Mouse (Mus musculus): ENCODE results near the gene Slc37a1. TPM values are rescaled to one million over a fixed set of nuclear protein-coding genes. Genes with fewer than 3 reads are reported as not detected.

The Slc37a1 gene
- polyA plus RNA-seq, 1 experiment = 21.3 TPM

DNA sequence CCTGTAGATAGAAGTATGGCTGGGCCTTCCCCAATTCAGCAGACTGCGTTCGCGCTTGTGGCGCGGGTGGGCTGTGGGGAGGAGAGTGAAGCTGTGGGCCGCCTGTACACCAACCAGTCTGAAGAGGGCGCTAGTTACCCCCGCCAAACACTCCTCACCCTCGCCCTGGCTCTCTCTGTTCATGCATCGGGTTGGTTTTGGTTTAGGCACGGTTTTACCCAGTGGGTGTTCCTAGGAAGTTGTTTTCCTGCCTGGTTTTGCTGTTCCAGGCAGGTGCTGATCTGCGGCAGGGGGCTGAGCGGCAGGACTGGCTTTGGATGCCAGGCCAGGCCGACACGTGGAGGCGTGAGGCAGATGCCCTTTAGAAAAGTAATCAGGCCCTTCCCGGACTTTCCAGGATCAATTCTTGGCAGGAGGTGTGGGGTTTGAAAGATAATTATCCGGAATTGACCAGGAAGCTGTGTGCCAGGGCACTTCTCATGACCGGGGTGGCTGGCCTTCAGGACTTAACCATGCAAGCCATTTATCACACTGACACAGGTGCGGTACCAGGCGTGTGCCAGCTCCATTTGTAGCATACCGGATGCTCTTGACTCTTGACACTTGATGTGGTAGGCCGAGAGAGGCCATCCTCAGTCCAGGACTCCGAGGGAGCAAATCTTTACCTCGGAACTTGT lies 8.8 kb downstream of the Slc37a1 start:
- peak; percentile 67 for DNase-seq (ENCODE audit: low read depth)
- peak; percentile 63 for TF ChIP-seq CTCF (IDR thresholded peaks at IDR 0.05; ENCODE audit: borderline replicate concordance, extremely low read depth, insufficient read depth, insufficient read length)
- no peak for TF ChIP-seq POLR2A (IDR thresholded peaks at IDR 0.05; ENCODE audit: borderline replicate concordance, extremely low read depth, insufficient read depth, insufficient read length, poor library complexity, severe bottlenecking)

DNA sequence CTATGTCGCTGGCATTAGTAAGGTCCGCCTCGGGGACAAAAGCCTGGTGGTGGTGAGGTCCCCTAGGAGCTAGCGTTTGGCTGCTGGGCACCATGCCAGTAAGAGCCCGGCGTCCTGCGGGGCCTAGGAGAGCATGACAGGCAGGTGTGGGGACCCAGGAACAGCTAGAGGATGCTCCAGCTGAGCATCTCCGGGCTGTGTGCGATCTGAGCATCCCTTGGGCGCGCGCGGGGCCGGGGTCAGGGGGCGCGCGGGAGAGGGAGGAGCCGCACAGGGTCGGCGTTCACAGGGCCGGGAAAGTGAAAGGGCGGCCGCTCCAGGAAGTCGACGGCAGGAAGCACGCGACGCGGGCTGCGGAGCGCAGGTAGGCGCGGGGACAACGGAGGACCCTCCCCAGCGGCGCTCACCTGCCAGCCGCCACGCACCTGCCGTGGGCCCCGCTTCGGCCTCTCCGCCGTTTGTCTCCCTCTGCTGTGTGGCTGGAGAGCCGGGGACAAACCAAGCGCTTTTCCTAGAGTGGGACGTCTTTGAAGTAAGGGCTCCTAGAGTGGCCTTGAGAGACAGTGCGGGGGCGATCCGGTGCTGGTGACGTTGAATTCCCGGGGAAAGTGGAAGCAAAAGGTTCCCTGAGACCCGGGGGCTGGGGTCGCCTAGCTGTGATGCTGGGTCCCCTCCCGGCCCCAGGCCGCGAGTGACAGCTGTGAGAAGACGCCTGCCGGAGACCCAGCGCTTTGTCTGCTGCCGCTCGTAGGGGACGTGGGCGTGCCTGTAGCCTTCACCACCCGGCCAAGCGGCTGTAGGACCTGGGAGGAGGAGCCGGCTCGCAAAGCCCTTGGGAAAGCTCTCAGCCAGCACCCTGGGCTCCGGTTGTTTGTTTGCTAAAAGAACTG lies 9.5 kb downstream of the Slc37a1 start:
- DNase-seq (ENCODE audit: low read depth) = peak; percentile 87
- no peak for TF ChIP-seq CTCF (IDR thresholded peaks at IDR 0.05; ENCODE audit: borderline replicate concordance, extremely low read depth, insufficient read depth, insufficient read length)
- TF ChIP-seq POLR2A (IDR thresholded peaks at IDR 0.05; ENCODE audit: borderline replicate concordance, extremely low read depth, insufficient read depth, insufficient read length, poor library complexity, severe bottlenecking) = 0 out of 2 replicates have a peak, but pooled peaks have one; percentile 13

- TF ChIP-seq CTCF (IDR thresholded peaks at IDR 0.05; ENCODE audit: borderline replicate concordance, extremely low read depth, insufficient read depth, insufficient read length) (no peak), POLR2A (IDR thresholded peaks at IDR 0.05; ENCODE audit: borderline replicate concordance, extremely low read depth, insufficient read depth, insufficient read length, poor library complexity, severe bottlenecking) (no peak)
- DNase-seq (ENCODE audit: low read depth) = peak; percentile 76
These were observed 10.9 kb downstream of the Slc37a1 start for GRCm38 (mm10) chr17:31297521-31297939.

GRCm38 (mm10) chr17:31298419-31299209 lies 12.0 kb downstream of the Slc37a1 start:
- TF ChIP-seq POLR2A (IDR thresholded peaks at IDR 0.05; ENCODE audit: borderline replicate concordance, extremely low read depth, insufficient read depth, insufficient read length, poor library complexity, severe bottlenecking) = no peak
- no peak for DNase-seq (ENCODE audit: low read depth)

GRCm38 (mm10) chr17:31299981-31300380 lies 13.4 kb downstream of the Slc37a1 start:
- no peak for DNase-seq (ENCODE audit: low read depth)
- TF ChIP-seq POLR2A (IDR thresholded peaks at IDR 0.05; ENCODE audit: borderline replicate concordance, extremely low read depth, insufficient read depth, insufficient read length, poor library complexity, severe bottlenecking) = no peak

GRCm38 (mm10) chr17:31300736-31301135 lies 14.1 kb downstream of the Slc37a1 start:
- TF ChIP-seq POLR2A (IDR thresholded peaks at IDR 0.05; ENCODE audit: borderline replicate concordance, extremely low read depth, insufficient read depth, insufficient read length, poor library complexity, severe bottlenecking) (no peak), CTCF (IDR thresholded peaks at IDR 0.05; ENCODE audit: borderline replicate concordance, extremely low read depth, insufficient read depth, insufficient read length) (no peak)
- no peak for DNase-seq (ENCODE audit: low read depth)

DNA sequence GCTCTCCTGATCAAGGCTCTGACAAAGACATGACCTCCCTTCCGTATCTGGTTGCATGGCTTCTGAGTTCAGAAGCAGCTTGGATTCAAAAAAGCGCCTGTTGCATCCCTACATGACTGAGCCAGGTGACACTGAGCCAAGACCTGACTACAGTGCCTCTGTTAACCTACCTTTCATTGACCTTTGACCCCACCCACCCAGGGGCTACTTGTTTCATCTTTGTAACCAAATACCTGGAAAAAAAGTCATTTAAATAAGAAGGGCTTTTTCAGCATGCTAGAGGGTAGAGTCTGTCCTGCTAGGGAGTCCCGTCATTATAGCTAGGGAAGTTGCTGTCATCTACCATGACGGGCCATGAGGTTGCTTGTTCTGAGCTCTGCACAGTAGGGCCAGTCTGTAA lies 16.8 kb downstream of the Slc37a1 start:
- no peak for TF ChIP-seq POLR2A (IDR thresholded peaks at IDR 0.05; ENCODE audit: borderline replicate concordance, extremely low read depth, insufficient read depth, insufficient read length, poor library complexity, severe bottlenecking)
- TF ChIP-seq CTCF (IDR thresholded peaks at IDR 0.05; ENCODE audit: borderline replicate concordance, extremely low read depth, insufficient read depth, insufficient read length) = no peak
- DNase-seq (ENCODE audit: low read depth) = no peak

DNA sequence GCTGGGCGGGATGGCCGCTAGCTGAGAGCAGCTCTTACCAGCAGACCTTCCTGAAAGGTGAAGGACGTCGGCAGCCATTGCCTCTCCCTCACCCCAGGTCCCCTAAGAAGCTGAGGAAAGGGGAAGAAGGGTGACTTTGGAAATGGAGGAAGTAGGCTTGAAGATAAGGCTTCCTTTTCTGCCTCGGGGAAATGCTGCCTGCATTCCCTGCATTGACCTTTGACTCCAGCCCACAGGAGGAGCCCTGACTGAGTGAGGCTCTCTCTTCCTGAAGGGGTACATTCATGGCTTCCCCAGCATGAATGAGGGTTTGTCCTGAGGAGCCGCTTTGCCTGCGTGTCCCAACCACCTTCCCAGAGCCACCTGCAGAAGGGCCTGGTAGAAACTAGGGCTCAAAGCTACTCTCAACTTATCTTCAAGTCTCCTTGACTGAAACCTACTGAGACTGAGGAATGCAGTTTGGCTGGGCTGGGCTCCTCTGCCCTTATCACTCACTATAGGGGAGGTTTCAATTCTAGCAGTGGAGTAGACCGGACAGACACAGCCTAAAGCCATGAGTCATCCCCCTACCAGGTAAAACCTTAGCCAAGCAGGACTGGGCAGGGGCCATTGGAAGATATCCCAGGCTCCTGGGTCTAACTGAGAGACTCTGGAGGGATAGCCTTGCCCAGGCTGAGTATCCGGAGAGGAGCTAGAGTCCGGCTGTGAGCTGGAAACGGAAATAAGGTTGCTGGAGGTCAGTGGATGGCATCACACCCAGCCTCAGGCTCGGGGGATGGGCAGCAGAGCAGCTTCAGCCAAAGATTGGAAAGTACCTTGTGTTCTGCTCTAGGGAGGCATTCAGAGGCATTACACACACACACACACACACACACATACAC lies 18.5 kb downstream of the Slc37a1 start:
- DNase-seq (ENCODE audit: low read depth) = no peak
- TF ChIP-seq POLR2A (IDR thresholded peaks at IDR 0.05; ENCODE audit: borderline replicate concordance, extremely low read depth, insufficient read depth, insufficient read length, poor library complexity, severe bottlenecking) (no peak), CTCF (IDR thresholded peaks at IDR 0.05; ENCODE audit: borderline replicate concordance, extremely low read depth, insufficient read depth, insufficient read length) (no peak)

GRCm38 (mm10) chr17:31305776-31306120 lies 19.2 kb downstream of the Slc37a1 start:
- no peak for TF ChIP-seq CTCF (IDR thresholded peaks at IDR 0.05; ENCODE audit: borderline replicate concordance, extremely low read depth, insufficient read depth, insufficient read length)
- TF ChIP-seq POLR2A (IDR thresholded peaks at IDR 0.05; ENCODE audit: borderline replicate concordance, extremely low read depth, insufficient read depth, insufficient read length, poor library complexity, severe bottlenecking) = no peak
- no peak for DNase-seq (ENCODE audit: low read depth)

DNA sequence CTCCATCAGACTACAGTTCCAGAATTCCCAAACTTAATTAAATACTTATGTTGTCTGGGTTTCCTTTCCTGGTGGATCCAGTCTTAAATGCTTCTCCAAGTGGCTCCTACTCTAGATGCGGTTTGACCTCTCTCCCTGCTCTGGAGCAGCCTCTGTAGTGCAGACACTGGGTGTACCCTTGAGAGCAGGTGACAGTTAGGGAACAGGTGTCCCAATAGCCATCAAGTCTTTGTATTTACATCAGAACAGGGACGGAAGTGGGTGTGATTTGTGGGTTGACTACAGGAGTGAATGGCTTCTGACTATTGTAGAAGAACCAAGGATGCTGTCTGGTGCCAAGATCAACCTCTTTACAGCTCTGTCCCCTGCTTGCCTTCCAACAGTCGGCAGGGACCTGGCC lies 21.2 kb downstream of the Slc37a1 start:
- no peak for DNase-seq (ENCODE audit: low read depth)
- TF ChIP-seq CTCF (IDR thresholded peaks at IDR 0.05; ENCODE audit: borderline replicate concordance, extremely low read depth, insufficient read depth, insufficient read length) (no peak), POLR2A (IDR thresholded peaks at IDR 0.05; ENCODE audit: borderline replicate concordance, extremely low read depth, insufficient read depth, insufficient read length, poor library complexity, severe bottlenecking) (no peak)

Data from brain, embryonic 14.5 days (tissue).